Mouse (Mus musculus): ENCODE measurements around the gene Lsm14b. TPM values are rescaled to one million over a fixed set of nuclear protein-coding genes. Genes with fewer than 3 reads are reported as not detected.

Gene Lsm14b
- polyA plus RNA-seq, 1 experiment from 2014 or later = 8.6 TPM

- 0 out of 2 replicates have a peak, but pooled peaks cover 13% of the 10 kb centered on the region for H3K4me1 ChIP-seq (ENCODE audit: control insufficient read depth, insufficient read depth, low read length)
- H3K9ac ChIP-seq (ENCODE audit: low read depth, low read length) = no peak overlapping the region
- no peak overlapping the region for H3K4me2 ChIP-seq (replicated peaks; ENCODE audit: low read depth, low read length)
- H3K27me3 ChIP-seq (ENCODE audit: control insufficient read depth, insufficient read depth, low read length) = no peaks in the 10 kb centered on the region
- 17% methylated on average over 3 of the region's 3 CpGs for WGBS
- no peaks in the 10 kb centered on the region for H3K9me3 ChIP-seq (ENCODE audit: control insufficient read depth, low read length)
- peaks cover 4% of the 10 kb centered on the region for H3K36me3 ChIP-seq (ENCODE audit: control insufficient read depth, insufficient read depth, low read length)
- no peak overlapping the region for H3K27ac ChIP-seq (ENCODE audit: low read depth, low read length)
- H3K4me3 ChIP-seq (ENCODE audit: low read length) = no peak overlapping the region
- ATAC-seq (ENCODE audit: low FRiP score, low TSS enrichment) = no peak
Observed at GRCm38 (mm10) chr2:180084565-180084964, 59.8 kb downstream of the Lsm14b start.

Other genes with a start within 250 kb of the Lsm14b start
- gene Taf4, start 48.3 kb upstream of the Lsm14b start, polyA plus RNA-seq (2014; fragmentation: Nextera tagmentation; extraction: Ambion mirVana) = 5.9 and 6.0 TPM in 2 replicates
- 713 and 771 TPM in 2 replicates for gene Psma7, start 17.4 kb downstream of the Lsm14b start, polyA plus RNA-seq (2014; fragmentation: Nextera tagmentation; extraction: Ambion mirVana)
- gene Ss18l1, start 17.5 kb downstream of the Lsm14b start, polyA plus RNA-seq (2014; fragmentation: Nextera tagmentation; extraction: Ambion mirVana) = 3.5 and 6.9 TPM in 2 replicates
- 24.6 and 28.6 TPM in 2 replicates for gene Mtg2, start 45.6 kb downstream of the Lsm14b start, polyA plus RNA-seq (2014; fragmentation: Nextera tagmentation; extraction: Ambion mirVana)
- gene Hrh3, start 79.5 kb downstream of the Lsm14b start, polyA plus RNA-seq (2014; fragmentation: Nextera tagmentation; extraction: Ambion mirVana) = not detected in 2 replicates
- gene Osbpl2, start 94.3 kb downstream of the Lsm14b start, polyA plus RNA-seq (2014; fragmentation: Nextera tagmentation; extraction: Ambion mirVana) = 18.4 and 34.4 TPM in 2 replicates
- 159 and 160 TPM in 2 replicates for gene Adrm1, start 146.5 kb downstream of the Lsm14b start, polyA plus RNA-seq (2014; fragmentation: Nextera tagmentation; extraction: Ambion mirVana)
- gene Lama5, start 200.9 kb downstream of the Lsm14b start, polyA plus RNA-seq (2014; fragmentation: Nextera tagmentation; extraction: Ambion mirVana) = 43.1 and 54.1 TPM in 2 replicates
- gene Rps21, start 232.4 kb downstream of the Lsm14b start, polyA plus RNA-seq (2014; fragmentation: Nextera tagmentation; extraction: Ambion mirVana) = 730 and 1,037 TPM in 2 replicates
- 13.3 and 21.1 TPM in 2 replicates for gene Cables2, start 248.5 kb downstream of the Lsm14b start, polyA plus RNA-seq (2014; fragmentation: Nextera tagmentation; extraction: Ambion mirVana)

Measured in kidney, embryonic 14.5 days (tissue).